Mouse (Mus musculus): ENCODE results near the gene Ralgapa2. TPM values are rescaled to one million over a fixed set of nuclear protein-coding genes. Genes with fewer than 3 reads are reported as not detected.

Gene Ralgapa2
- polyA plus RNA-seq, 1 experiment from 2014 or later: 14.6 TPM

- H3K27me3 ChIP-seq (ENCODE audit: control insufficient read depth, insufficient read depth, low read length): no peaks in the 10 kb centered on the region
- 89% methylated on average over 1 of the region's 1 CpGs for WGBS
- no peaks in the 10 kb centered on the region for H3K36me3 ChIP-seq (ENCODE audit: control insufficient read depth, insufficient read depth, low read length)
- H3K9me3 ChIP-seq (ENCODE audit: control insufficient read depth, low read length): peaks cover 14% of the 10 kb centered on the region; the same call in 1 of the 2 replicates
- no peaks in the 10 kb centered on the region; the same call in 1 of the 2 replicates for H3K4me1 ChIP-seq (ENCODE audit: control insufficient read depth, insufficient read depth, low read length)
- H3K4me3 ChIP-seq (replicated peaks; ENCODE audit: low read depth, low read length): no peak overlapping the region
- DNase-seq (no peak), ATAC-seq (ENCODE audit: low FRiP score, low TSS enrichment) (no peak)
- H3K4me2 ChIP-seq (ENCODE audit: low read length): no peak overlapping the region
- H3K9ac ChIP-seq (replicated peaks; ENCODE audit: low read length): no peak overlapping the region
- no peak overlapping the region for H3K27ac ChIP-seq (replicated peaks; ENCODE audit: low read depth, low read length)
Measured at GRCm38 (mm10) chr2:146544155-146544814, 32.1 kb upstream of the Ralgapa2 start.

GRCm38 (mm10) chr2:146533118-146533949 is 21.2 kb upstream of the Ralgapa2 start:
- Histone ChIP-seq H3K27ac (replicated peaks; ENCODE audit: low read depth, low read length) (no peak overlapping the region), H3K27me3 (ENCODE audit: control insufficient read depth, insufficient read depth, low read length) (no peaks in the 10 kb centered on the region), H3K4me1 (ENCODE audit: control insufficient read depth, insufficient read depth, low read length) (no peaks in the 10 kb centered on the region), H3K9ac (replicated peaks; ENCODE audit: low read length) (no peak overlapping the region), H3K4me2 (ENCODE audit: low read length) (no peak overlapping the region), H3K4me3 (replicated peaks; ENCODE audit: low read depth, low read length) (no peak overlapping the region), H3K36me3 (ENCODE audit: control insufficient read depth, insufficient read depth, low read length) (no peaks in the 10 kb centered on the region), H3K9me3 (ENCODE audit: control insufficient read depth, low read length) (no peaks in the 10 kb centered on the region)
- 76% methylated on average over 8 of the region's 8 CpGs for WGBS
- ATAC-seq (ENCODE audit: low FRiP score, low TSS enrichment): no peak
- DNase-seq: no peak

- ATAC-seq (ENCODE audit: low FRiP score, low TSS enrichment) (no peak), DNase-seq (no peak)
- Histone ChIP-seq H3K36me3 (ENCODE audit: control insufficient read depth, insufficient read depth, low read length) (no peaks in the 10 kb centered on the region), H3K4me3 (replicated peaks; ENCODE audit: low read depth, low read length) (no peak overlapping the region), H3K4me1 (ENCODE audit: control insufficient read depth, insufficient read depth, low read length) (no peaks in the 10 kb centered on the region), H3K9ac (replicated peaks; ENCODE audit: low read length) (no peak overlapping the region), H3K9me3 (ENCODE audit: control insufficient read depth, low read length) (no peaks in the 10 kb centered on the region), H3K27ac (replicated peaks; ENCODE audit: low read depth, low read length) (no peak overlapping the region), H3K27me3 (ENCODE audit: control insufficient read depth, insufficient read depth, low read length) (no peaks in the 10 kb centered on the region), H3K4me2 (ENCODE audit: low read length) (no peak overlapping the region)
- 92% methylated on average over 3 of the region's 3 CpGs for WGBS
Measured at GRCm38 (mm10) chr2:146532493-146532892, 20.3 kb upstream of the Ralgapa2 start.

GRCm38 (mm10) chr2:146525483-146525882 is 13.3 kb upstream of the Ralgapa2 start:
- Histone ChIP-seq H3K27me3 (ENCODE audit: control insufficient read depth, insufficient read depth, low read length) (no peaks in the 10 kb centered on the region), H3K27ac (replicated peaks; ENCODE audit: low read depth, low read length) (no peak overlapping the region), H3K9ac (replicated peaks; ENCODE audit: low read length) (no peak overlapping the region), H3K4me3 (replicated peaks; ENCODE audit: low read depth, low read length) (no peak overlapping the region), H3K4me1 (ENCODE audit: control insufficient read depth, insufficient read depth, low read length) (no peaks in the 10 kb centered on the region), H3K36me3 (ENCODE audit: control insufficient read depth, insufficient read depth, low read length) (no peaks in the 10 kb centered on the region), H3K4me2 (ENCODE audit: low read length) (no peak overlapping the region), H3K9me3 (ENCODE audit: control insufficient read depth, low read length) (no peaks in the 10 kb centered on the region)
- no peak for ATAC-seq (ENCODE audit: low FRiP score, low TSS enrichment)
- DNase-seq: no peak
- 50% methylated on average over 2 of the region's 2 CpGs for WGBS

GRCm38 (mm10) chr2:146524685-146525415 is 12.7 kb upstream of the Ralgapa2 start:
- no peak for DNase-seq
- Histone ChIP-seq H3K27ac (replicated peaks; ENCODE audit: low read depth, low read length) (no peak overlapping the region), H3K27me3 (ENCODE audit: control insufficient read depth, insufficient read depth, low read length) (no peaks in the 10 kb centered on the region), H3K4me3 (replicated peaks; ENCODE audit: low read depth, low read length) (no peak overlapping the region), H3K9me3 (ENCODE audit: control insufficient read depth, low read length) (no peaks in the 10 kb centered on the region), H3K36me3 (ENCODE audit: control insufficient read depth, insufficient read depth, low read length) (no peaks in the 10 kb centered on the region), H3K4me2 (ENCODE audit: low read length) (no peak overlapping the region), H3K4me1 (ENCODE audit: control insufficient read depth, insufficient read depth, low read length) (no peaks in the 10 kb centered on the region), H3K9ac (replicated peaks; ENCODE audit: low read length) (no peak overlapping the region)
- ATAC-seq (ENCODE audit: low FRiP score, low TSS enrichment): no peak
- 90% methylated on average over 4 of the region's 4 CpGs for WGBS

- DNase-seq: no peak
- Histone ChIP-seq H3K36me3 (ENCODE audit: control insufficient read depth, insufficient read depth, low read length) (no peaks in the 10 kb centered on the region), H3K4me2 (ENCODE audit: low read length) (no peak overlapping the region)
Measured at GRCm38 (mm10) chr2:146516894-146517293, 4.8 kb upstream of the Ralgapa2 start.

GRCm38 (mm10) chr2:146515081-146515480 is 2.9 kb upstream of the Ralgapa2 start:
- Histone ChIP-seq H3K4me1 (ENCODE audit: control insufficient read depth, insufficient read depth, low read length) (peaks cover 8% of the 10 kb centered on the region), H3K27me3 (ENCODE audit: control insufficient read depth, insufficient read depth, low read length) (no peaks in the 10 kb centered on the region), H3K4me2 (ENCODE audit: low read length) (no peak overlapping the region), H3K36me3 (ENCODE audit: control insufficient read depth, insufficient read depth, low read length) (no peaks in the 10 kb centered on the region), H3K9me3 (ENCODE audit: control insufficient read depth, low read length) (no peaks in the 10 kb centered on the region), H3K27ac (replicated peaks; ENCODE audit: low read depth, low read length) (no peak overlapping the region), H3K9ac (replicated peaks; ENCODE audit: low read length) (no peak overlapping the region), H3K4me3 (replicated peaks; ENCODE audit: low read depth, low read length) (no peak overlapping the region)
- ATAC-seq (ENCODE audit: low FRiP score, low TSS enrichment) (no peak), DNase-seq (no peak)
- WGBS: 78% methylated on average over 2 of the region's 2 CpGs

More at GRCm38 (mm10) chr2:146516894-146517293, 4.8 kb upstream of the Ralgapa2 start:
- H3K27ac ChIP-seq (replicated peaks; ENCODE audit: low read depth, low read length): no peak overlapping the region
- H3K9ac ChIP-seq (replicated peaks; ENCODE audit: low read length): no peak overlapping the region
- no peaks in the 10 kb centered on the region for H3K9me3 ChIP-seq (ENCODE audit: control insufficient read depth, low read length)
- 84% methylated on average over 2 of the region's 2 CpGs for WGBS
- ATAC-seq (ENCODE audit: low FRiP score, low TSS enrichment): no peak
- H3K27me3 ChIP-seq (ENCODE audit: control insufficient read depth, insufficient read depth, low read length): no peaks in the 10 kb centered on the region
- no peak overlapping the region for H3K4me3 ChIP-seq (replicated peaks; ENCODE audit: low read depth, low read length)
- H3K4me1 ChIP-seq (ENCODE audit: control insufficient read depth, insufficient read depth, low read length): no peaks in the 10 kb centered on the region

- ATAC-seq (ENCODE audit: low FRiP score, low TSS enrichment) (no peak), DNase-seq (no peak)
- no peaks in the 10 kb centered on the region for H3K9me3 ChIP-seq (ENCODE audit: control insufficient read depth, low read length)
- H3K4me3 ChIP-seq (replicated peaks; ENCODE audit: low read depth, low read length): no peak overlapping the region
- WGBS: 74% methylated on average over 2 of the region's 2 CpGs
- no peak overlapping the region for H3K9ac ChIP-seq (replicated peaks; ENCODE audit: low read length)
- H3K36me3 ChIP-seq (ENCODE audit: control insufficient read depth, insufficient read depth, low read length): no peaks in the 10 kb centered on the region
- peak overlapping the region; percentile 49 for H3K4me2 ChIP-seq (ENCODE audit: low read length)
- peaks cover 15% of the 10 kb centered on the region for H3K4me1 ChIP-seq (ENCODE audit: control insufficient read depth, insufficient read depth, low read length)
- H3K27me3 ChIP-seq (ENCODE audit: control insufficient read depth, insufficient read depth, low read length): no peaks in the 10 kb centered on the region
- H3K27ac ChIP-seq (replicated peaks; ENCODE audit: low read depth, low read length): no peak overlapping the region
Measured at GRCm38 (mm10) chr2:146512581-146512920, 407 bp upstream of the Ralgapa2 start.

All from midbrain, embryonic 14.5 days (tissue).